Mouse (Mus musculus) gastrocnemius, adult 8-10 months (tissue): ENCODE measurements around the gene Ttll11. TPM values are rescaled to one million over a fixed set of nuclear protein-coding genes. Genes with fewer than 3 reads are reported as not detected.

Experiments used
- DNase-seq, 2 experiments: peaks; one replicate each; pipeline ENCODE4 v3.0.0; 2022; ENCODE audit warnings: low spot score in 2 of 2
- total RNA-seq, 4 experiments: library from RNA; stranded (reverse); gene quantifications; 2 replicates each; pipeline ENCODE4 v1.2.4; 2022

The Ttll11 gene
- total RNA-seq, 4 experiments from 2014 or later: 2.0 to 3.2 (median 2.5) TPM

GRCm38 (mm10) chr2:35731671-35732449 is 247.9 kb downstream of the Ttll11 start:
- DNase-seq: no peak

GRCm38 (mm10) chr2:35729077-35730065 is 250.3 kb downstream of the Ttll11 start:
- DNase-seq: peak in 1 of 2 experiments; percentile 33

- DNase-seq: no peak
Measured at GRCm38 (mm10) chr2:35728633-35729032, 251.1 kb downstream of the Ttll11 start.

- no peak for DNase-seq
Measured at GRCm38 (mm10) chr2:35723691-35724090, 256.0 kb downstream of the Ttll11 start.

- no peak for DNase-seq
Measured at GRCm38 (mm10) chr2:35723267-35723666, 256.4 kb downstream of the Ttll11 start.

- DNase-seq: no peak
Measured at GRCm38 (mm10) chr2:35722821-35723220, 256.9 kb downstream of the Ttll11 start.

- DNase-seq: no peak
Measured at GRCm38 (mm10) chr2:35720956-35721355, 258.8 kb downstream of the Ttll11 start.

GRCm38 (mm10) chr2:35720550-35720949 is 259.2 kb downstream of the Ttll11 start:
- DNase-seq: no peak

- peak; percentile 44 to 75 for DNase-seq
Measured at GRCm38 (mm10) chr2:35720104-35720503, 259.6 kb downstream of the Ttll11 start.

- no peak for DNase-seq
Measured at GRCm38 (mm10) chr2:35719230-35720005, 260.3 kb downstream of the Ttll11 start.

GRCm38 (mm10) chr2:35718662-35719061 is 261.1 kb downstream of the Ttll11 start:
- no peak for DNase-seq

GRCm38 (mm10) chr2:35718003-35718500 is 261.7 kb downstream of the Ttll11 start:
- no peak for DNase-seq

- no peak for DNase-seq
Measured at GRCm38 (mm10) chr2:35716175-35716574, 263.5 kb downstream of the Ttll11 start.

GRCm38 (mm10) chr2:35715485-35715884 is 264.2 kb downstream of the Ttll11 start:
- DNase-seq: no peak

GRCm38 (mm10) chr2:35714742-35715167 is 265.0 kb downstream of the Ttll11 start:
- no peak for DNase-seq

GRCm38 (mm10) chr2:35713460-35713859 is 266.3 kb downstream of the Ttll11 start:
- no peak for DNase-seq

- no peak for DNase-seq
Measured at GRCm38 (mm10) chr2:35712611-35713010, 267.1 kb downstream of the Ttll11 start.

- no peak for DNase-seq
Measured at GRCm38 (mm10) chr2:35703241-35703640, 276.5 kb downstream of the Ttll11 start.

GRCm38 (mm10) chr2:35702608-35703007 is 277.1 kb downstream of the Ttll11 start:
- no peak for DNase-seq

- DNase-seq: no peak
Measured at GRCm38 (mm10) chr2:35702001-35702400, 277.7 kb downstream of the Ttll11 start.
